Mouse (Mus musculus): Measurements from ENCODE around the gene Cryba1. TPM values are rescaled to one million over a fixed set of nuclear protein-coding genes. Genes with fewer than 3 reads are reported as not detected.

Cryba1 gene
- polyA plus RNA-seq, 1 experiment, result not detected

DNA sequence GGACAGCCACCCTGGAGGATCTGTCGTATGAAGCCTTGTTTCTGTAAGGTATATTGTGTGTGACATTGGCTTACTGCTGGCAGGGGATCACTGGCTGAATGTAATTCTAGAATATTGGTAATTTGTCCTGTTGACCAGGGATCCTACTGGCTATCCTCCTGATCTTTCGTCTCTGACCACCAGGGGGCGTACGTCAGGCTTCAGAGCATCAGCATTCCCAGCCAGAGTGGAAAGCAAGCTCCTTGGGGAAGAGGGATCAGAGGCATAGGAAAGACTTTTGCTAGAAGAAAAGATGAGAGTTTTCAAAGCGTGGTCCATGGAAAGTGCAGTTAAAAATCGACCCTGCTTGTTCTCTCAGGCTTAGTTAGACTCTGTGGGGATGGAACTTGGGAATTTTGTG lies 12.2 kb upstream of the Cryba1 start:
- Histone ChIP-seq H3K9me3 (ENCODE audit: control insufficient read depth, low read length) (no peaks in the 10 kb centered on the region), H3K27me3 (ENCODE audit: control insufficient read depth) (peaks cover 9% of the 10 kb centered on the region), H3K36me3 (ENCODE audit: control insufficient read depth) (no peaks in the 10 kb centered on the region), H3K4me1 (ENCODE audit: control insufficient read depth) (no peaks in the 10 kb centered on the region), H3K4me3 (replicated peaks) (no peak overlapping the region)
- TF ChIP-seq GATA1 (IDR thresholded peaks at IDR 0.05; ENCODE audit: low read length), result no peak
- no peak for TF ChIP-seq TAL1 (IDR thresholded peaks at IDR 0.05; ENCODE audit: low read length)

GRCm38 (mm10) chr11:77728587-77728986 lies 3.5 kb upstream of the Cryba1 start:
- Histone ChIP-seq H3K4me1 (ENCODE audit: control insufficient read depth) (no peaks in the 10 kb centered on the region), H3K27me3 (ENCODE audit: control insufficient read depth) (peaks cover 19% of the 10 kb centered on the region), H3K4me3 (replicated peaks) (no peak overlapping the region), H3K9me3 (ENCODE audit: control insufficient read depth, low read length) (no peaks in the 10 kb centered on the region), H3K36me3 (ENCODE audit: control insufficient read depth) (no peaks in the 10 kb centered on the region)
- TF ChIP-seq GATA1 (IDR thresholded peaks at IDR 0.05; ENCODE audit: low read length), result no peak

DNA sequence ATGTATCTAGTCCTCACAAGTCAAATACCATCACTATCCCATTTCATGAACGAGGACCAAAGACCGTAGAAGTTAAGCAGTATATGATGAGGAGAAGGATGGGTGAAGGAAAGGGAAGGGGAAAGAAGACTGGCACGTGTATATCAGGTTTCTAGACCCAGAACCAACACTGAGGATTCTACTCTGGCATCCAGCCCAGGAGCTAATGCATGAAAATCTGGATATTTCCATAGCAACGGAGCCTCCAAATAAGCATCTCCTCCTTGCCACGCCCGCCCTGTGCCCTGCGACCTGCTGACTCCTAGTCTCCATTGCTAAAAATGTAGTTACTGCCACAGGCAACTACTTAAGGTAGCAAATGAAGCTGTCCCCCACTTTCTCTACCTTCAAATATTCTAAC lies 317 bp downstream of the Cryba1 start:
- Histone ChIP-seq H3K9me3 (ENCODE audit: control insufficient read depth, low read length) (no peaks in the 10 kb centered on the region), H3K27me3 (ENCODE audit: control insufficient read depth) (peaks cover 5% of the 10 kb centered on the region; the same call in 1 of the 2 replicates), H3K4me1 (ENCODE audit: control insufficient read depth) (no peaks in the 10 kb centered on the region), H3K4me3 (replicated peaks) (no peak overlapping the region), H3K36me3 (ENCODE audit: control insufficient read depth) (no peaks in the 10 kb centered on the region)
- TF ChIP-seq GATA1 (IDR thresholded peaks at IDR 0.05; ENCODE audit: low read length) (no peak), TAL1 (IDR thresholded peaks at IDR 0.05; ENCODE audit: low read length) (no peak)

DNA sequence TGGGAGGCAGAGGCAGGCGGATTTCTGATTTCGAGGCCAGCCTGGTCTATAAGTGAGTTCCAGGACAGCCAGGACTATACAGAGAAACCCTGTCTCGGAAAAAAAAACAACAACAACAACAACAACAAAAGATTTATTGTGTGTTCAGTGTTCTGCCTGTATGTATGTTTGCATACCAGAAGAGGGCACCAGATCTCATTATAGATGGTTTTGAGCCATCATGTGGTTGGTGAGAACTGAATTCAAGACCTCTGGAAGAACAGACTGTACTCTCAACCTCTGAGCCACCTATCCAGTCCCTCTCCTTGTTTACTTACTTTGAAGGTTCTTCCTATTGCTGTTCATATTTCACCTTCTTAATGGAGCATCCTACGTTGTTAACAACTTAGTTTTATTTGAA lies 3.7 kb downstream of the Cryba1 start:
- H3K9me3 ChIP-seq (ENCODE audit: control insufficient read depth, low read length), result no peaks in the 10 kb centered on the region
- TF ChIP-seq GATA1 (IDR thresholded peaks at IDR 0.05; ENCODE audit: low read length), result no peak
- no peak for TF ChIP-seq TAL1 (IDR thresholded peaks at IDR 0.05; ENCODE audit: low read length)
- no peaks in the 10 kb centered on the region for H3K4me1 ChIP-seq (ENCODE audit: control insufficient read depth)
- no peaks in the 10 kb centered on the region for H3K27me3 ChIP-seq (ENCODE audit: control insufficient read depth)
- H3K4me3 ChIP-seq (replicated peaks), result no peak overlapping the region
- H3K36me3 ChIP-seq (ENCODE audit: control insufficient read depth), result peaks cover 11% of the 10 kb centered on the region

DNA sequence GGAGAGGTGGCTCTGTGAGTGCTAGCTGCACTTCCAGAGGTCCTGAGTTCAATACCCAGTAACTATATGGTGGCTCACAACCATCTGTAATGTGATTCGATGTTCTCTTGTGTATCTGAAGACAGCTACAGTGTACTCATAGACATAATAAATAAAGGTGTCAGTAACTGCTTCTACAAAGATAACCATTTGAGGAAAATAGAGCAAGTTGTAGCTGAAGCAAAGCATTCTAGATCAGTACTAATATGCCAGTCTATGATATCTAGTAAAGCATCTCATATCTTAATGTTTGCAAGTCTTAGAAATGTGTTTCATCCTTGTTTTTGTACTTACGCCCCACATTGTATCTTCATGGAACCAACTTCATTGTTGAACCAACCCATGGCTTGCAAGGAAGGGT lies 6.0 kb downstream of the Cryba1 start:
- Histone ChIP-seq H3K4me3 (replicated peaks) (no peak overlapping the region), H3K27me3 (ENCODE audit: control insufficient read depth) (no peaks in the 10 kb centered on the region), H3K36me3 (ENCODE audit: control insufficient read depth) (peaks cover 26% of the 10 kb centered on the region), H3K9me3 (ENCODE audit: control insufficient read depth, low read length) (no peaks in the 10 kb centered on the region), H3K4me1 (ENCODE audit: control insufficient read depth) (no peaks in the 10 kb centered on the region)
- TF ChIP-seq GATA1 (IDR thresholded peaks at IDR 0.05; ENCODE audit: low read length) (no peak), TAL1 (IDR thresholded peaks at IDR 0.05; ENCODE audit: low read length) (no peak)

DNA sequence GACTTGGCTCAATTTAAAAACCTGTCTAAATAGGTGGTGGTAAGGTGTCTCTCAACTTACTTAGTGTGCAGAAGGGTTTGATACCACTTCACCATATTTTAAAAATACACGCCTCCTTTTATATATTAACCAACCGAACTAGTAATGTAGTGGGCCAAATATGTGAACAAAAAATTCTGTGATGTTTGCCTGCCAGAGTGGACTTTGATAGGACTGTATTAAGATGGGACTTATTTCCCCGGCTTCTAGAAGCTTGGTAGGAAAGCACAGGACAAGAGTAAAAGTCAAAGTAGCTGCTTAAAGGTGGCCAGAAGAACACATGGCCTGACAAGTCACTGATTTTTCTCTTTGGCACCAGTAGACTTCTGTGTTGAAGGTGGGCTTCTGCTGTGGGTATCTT lies 11.3 kb downstream of the Cryba1 start:
- H3K9me3 ChIP-seq (ENCODE audit: control insufficient read depth, low read length), result no peaks in the 10 kb centered on the region
- no peaks in the 10 kb centered on the region for H3K27me3 ChIP-seq (ENCODE audit: control insufficient read depth)
- peaks cover 3% of the 10 kb centered on the region; the same call in 1 of the 2 replicates for H3K4me1 ChIP-seq (ENCODE audit: control insufficient read depth)
- TF ChIP-seq TAL1 (IDR thresholded peaks at IDR 0.05; ENCODE audit: low read length), result no peak
- TF ChIP-seq GATA1 (IDR thresholded peaks at IDR 0.05; ENCODE audit: low read length), result no peak
- no peak overlapping the region for H3K4me3 ChIP-seq (replicated peaks)
- H3K36me3 ChIP-seq (ENCODE audit: control insufficient read depth), result peaks cover 69% of the 10 kb centered on the region

- TF ChIP-seq GATA1 (IDR thresholded peaks at IDR 0.05; ENCODE audit: low read length) (no peak), TAL1 (IDR thresholded peaks at IDR 0.05; ENCODE audit: low read length) (no peak)
- Histone ChIP-seq H3K27me3 (ENCODE audit: control insufficient read depth) (no peaks in the 10 kb centered on the region), H3K9me3 (ENCODE audit: control insufficient read depth, low read length) (no peaks in the 10 kb centered on the region), H3K4me1 (ENCODE audit: control insufficient read depth) (peaks cover 8% of the 10 kb centered on the region), H3K4me3 (replicated peaks) (no peak overlapping the region), H3K36me3 (ENCODE audit: control insufficient read depth) (peaks cover 81% of the 10 kb centered on the region)
Measured at GRCm38 (mm10) chr11:77709039-77709438, 16.0 kb downstream of the Cryba1 start.

GRCm38 (mm10) chr11:77705920-77706319 lies 19.2 kb downstream of the Cryba1 start:
- Histone ChIP-seq H3K9me3 (ENCODE audit: control insufficient read depth, low read length) (no peaks in the 10 kb centered on the region), H3K27me3 (ENCODE audit: control insufficient read depth) (no peaks in the 10 kb centered on the region), H3K4me1 (ENCODE audit: control insufficient read depth) (peaks cover 10% of the 10 kb centered on the region), H3K36me3 (ENCODE audit: control insufficient read depth) (peaks cover 84% of the 10 kb centered on the region), H3K4me3 (replicated peaks) (no peak overlapping the region)
- TF ChIP-seq GATA1 (IDR thresholded peaks at IDR 0.05; ENCODE audit: low read length) (no peak), TAL1 (IDR thresholded peaks at IDR 0.05; ENCODE audit: low read length) (no peak)

- H3K4me3 ChIP-seq (replicated peaks), result no peak overlapping the region
- H3K36me3 ChIP-seq (ENCODE audit: control insufficient read depth), result peaks cover 94% of the 10 kb centered on the region
- no peaks in the 10 kb centered on the region for H3K27me3 ChIP-seq (ENCODE audit: control insufficient read depth)
- no peaks in the 10 kb centered on the region for H3K9me3 ChIP-seq (ENCODE audit: control insufficient read depth, low read length)
- no peak for TF ChIP-seq GATA1 (IDR thresholded peaks at IDR 0.05; ENCODE audit: low read length)
- no peak for TF ChIP-seq TAL1 (IDR thresholded peaks at IDR 0.05; ENCODE audit: low read length)
- peaks cover 19% of the 10 kb centered on the region for H3K4me1 ChIP-seq (ENCODE audit: control insufficient read depth)
Measured at GRCm38 (mm10) chr11:77697232-77697631, 27.9 kb downstream of the Cryba1 start.

DNA sequence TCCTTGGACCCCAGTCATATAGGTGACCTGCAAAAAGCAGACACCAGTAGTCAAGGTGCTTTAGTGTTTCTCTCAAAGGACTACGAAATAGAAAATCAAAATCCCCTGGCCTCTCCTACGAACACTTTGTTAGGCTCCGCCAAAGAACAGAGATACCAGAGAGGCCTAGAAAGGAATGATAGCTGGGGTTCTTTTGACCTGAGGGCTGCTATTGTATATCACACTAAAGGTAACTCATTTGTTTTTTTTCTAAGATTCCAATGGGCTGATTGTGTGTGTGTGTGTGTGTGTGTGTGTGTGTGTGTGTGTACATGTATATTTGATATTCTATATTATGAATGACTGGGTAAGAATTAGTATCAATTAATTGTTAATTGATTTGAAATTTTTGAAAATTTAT lies 32.1 kb downstream of the Cryba1 start:
- H3K4me3 ChIP-seq (replicated peaks), result no peak overlapping the region
- peaks cover 33% of the 10 kb centered on the region for H3K4me1 ChIP-seq (ENCODE audit: control insufficient read depth)
- H3K36me3 ChIP-seq (ENCODE audit: control insufficient read depth), result peaks cover 89% of the 10 kb centered on the region
- TF ChIP-seq GATA1 (IDR thresholded peaks at IDR 0.05; ENCODE audit: low read length), result no peak
- no peak for TF ChIP-seq TAL1 (IDR thresholded peaks at IDR 0.05; ENCODE audit: low read length)
- no peaks in the 10 kb centered on the region for H3K9me3 ChIP-seq (ENCODE audit: control insufficient read depth, low read length)
- H3K27me3 ChIP-seq (ENCODE audit: control insufficient read depth), result no peaks in the 10 kb centered on the region

Data from erythroblast, embryonic 14.5 days (primary cell).